Mouse (Mus musculus) right cerebral cortex, adult 18-20 months (tissue): Measurements from ENCODE around the gene Olfr1428.
"Not testable (repeated sequence)": the region's sequence is repeated elsewhere in the genome, so short reads cannot be mapped to it uniquely, and the experiment has no call there.

Experiments used
- DNase-seq: peaks from one replicate; pipeline ENCODE4 v3.0.0; 2022; ENCODE audit warnings: mixed read lengths

Olfr1428 gene

DNA sequence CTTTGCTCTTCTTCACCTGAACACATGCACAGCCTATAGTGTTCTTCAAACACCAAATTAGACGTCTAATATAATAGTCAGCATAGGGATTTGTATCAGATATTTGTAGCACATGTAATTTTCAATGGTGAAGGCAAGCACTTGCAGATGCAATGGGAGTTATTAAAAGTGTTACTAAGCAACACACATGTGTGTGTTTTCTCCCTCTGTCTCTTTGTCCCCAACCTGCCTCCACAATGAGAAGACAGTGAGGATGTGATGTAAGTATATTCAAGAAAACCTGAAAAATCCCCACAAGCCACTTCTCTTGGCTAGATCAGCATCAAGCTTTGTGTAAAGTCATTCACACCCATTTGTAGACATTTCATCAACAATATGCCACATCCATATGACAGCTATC, at the start of gene Olfr1428:
Gene Olfr1428 (minus strand): TSS at position 101 of the 400 bp plus-strand sequence.
- no peak for DNase-seq

DNA sequence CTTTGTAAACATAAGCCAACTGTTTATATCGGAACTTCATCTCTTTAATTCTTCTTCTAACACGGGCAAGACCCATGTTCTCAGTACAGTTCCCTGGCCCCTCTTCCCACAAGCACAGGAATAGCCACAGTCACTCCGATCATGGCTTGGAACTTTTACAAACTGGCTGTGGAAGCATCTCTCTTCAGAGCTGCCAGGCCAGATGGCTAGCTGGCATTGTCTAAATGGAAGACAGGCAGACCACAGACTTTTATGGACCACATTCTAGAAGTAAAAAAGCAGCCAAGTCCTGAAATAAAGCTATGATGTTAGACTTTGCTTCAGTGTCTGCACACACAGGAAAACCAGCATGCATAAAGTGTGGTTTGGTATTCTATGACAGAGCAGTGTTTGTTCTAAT, 29.8 kb upstream of the Olfr1428 start:
- peak; percentile 40 for DNase-seq

- peak; percentile 74 for DNase-seq
Observed at GRCm38 (mm10) chr19:12143356-12143755, 27.7 kb upstream of the Olfr1428 start.

DNA sequence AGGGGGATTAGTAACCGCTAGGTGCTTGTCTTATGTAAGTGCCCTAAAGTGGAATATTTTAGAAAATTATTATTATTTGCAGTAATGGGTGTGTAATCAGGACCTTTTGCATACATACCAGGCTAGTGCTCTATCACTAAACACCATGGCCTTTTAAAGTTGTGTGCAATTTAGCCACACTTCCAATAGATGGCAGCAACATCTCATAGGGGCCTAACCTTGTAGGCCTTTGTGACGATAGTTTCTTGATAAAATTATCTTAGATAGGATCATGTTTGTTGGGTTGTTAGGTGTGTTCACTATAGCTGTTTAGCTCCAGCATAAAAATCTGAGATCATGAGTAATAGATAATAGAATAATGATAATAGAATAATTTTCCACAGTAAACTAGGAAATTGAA, 18.6 kb upstream of the Olfr1428 start:
- DNase-seq, result peak; percentile 34

DNA sequence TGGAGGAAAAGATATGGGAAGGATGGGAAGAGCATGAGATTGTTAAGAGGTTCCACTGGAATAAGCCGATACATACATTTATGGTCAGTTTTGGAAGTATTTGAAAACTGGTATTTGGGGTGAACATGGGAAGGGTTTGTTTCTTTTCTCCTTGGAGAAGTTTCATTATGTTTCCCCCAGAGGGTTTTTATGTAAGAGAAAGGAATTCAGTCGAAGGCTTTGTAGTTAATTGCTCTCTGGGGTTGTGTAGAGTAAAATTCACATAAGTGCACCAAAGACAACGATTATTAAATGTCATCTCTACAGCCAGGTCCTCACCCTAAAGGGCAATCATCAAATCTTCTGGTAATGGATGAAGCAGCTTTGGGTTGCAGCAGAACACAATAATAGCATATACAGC, 7.4 kb upstream of the Olfr1428 start, which contains the start of gene Olfr76:
Gene Olfr76 (minus strand): TSS at position 101 of the 400 bp plus-strand sequence.
- DNase-seq, result no peak

- no peak for DNase-seq
Observed at GRCm38 (mm10) chr19:12116464-12116863, 767 bp upstream of the Olfr1428 start.

DNA sequence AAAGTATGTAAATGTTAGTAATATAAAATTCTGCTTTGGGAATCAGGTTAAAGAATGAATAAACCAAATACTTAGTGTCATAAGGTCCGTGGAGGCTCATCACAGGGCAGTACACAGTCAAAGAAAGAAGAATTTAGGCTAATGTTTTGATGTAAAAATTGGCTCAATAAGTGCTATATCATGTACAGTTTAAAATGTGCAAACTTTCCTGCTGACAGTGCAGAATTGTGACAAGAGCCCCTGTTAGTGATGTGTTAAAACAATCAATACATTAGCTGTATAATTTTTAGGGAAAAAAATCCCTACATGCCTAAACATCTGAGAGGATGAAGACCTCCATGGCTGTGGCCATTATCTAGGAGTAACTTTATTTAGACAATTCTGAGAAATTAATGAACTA, 1.9 kb downstream of the Olfr1428 start:
- no peak for DNase-seq

GRCm38 (mm10) chr19:12104541-12104940, 11.2 kb downstream of the Olfr1428 start:
- DNase-seq, result no peak

DNA sequence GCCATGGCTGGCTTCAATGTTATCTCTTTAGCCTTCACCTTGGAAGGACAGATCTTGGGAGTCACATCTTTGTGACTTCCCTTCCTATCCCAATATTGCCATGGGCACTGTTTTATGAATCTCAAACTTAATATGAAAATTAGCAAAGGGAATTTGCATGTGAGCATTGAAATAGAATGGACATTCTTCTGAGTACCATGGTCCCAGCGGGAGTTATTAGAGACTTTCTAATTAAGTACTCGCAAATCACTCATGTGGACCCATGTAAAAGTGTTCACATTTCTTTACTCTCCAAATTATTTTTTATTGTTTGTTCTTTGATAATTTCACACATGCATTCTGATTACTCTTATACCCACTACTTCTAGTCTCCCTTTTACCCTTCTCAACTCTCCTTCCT, 12.5 kb downstream of the Olfr1428 start, which contains the start of gene Olfr1427:
Gene Olfr1427 (minus strand): TSS at position 101 of the 400 bp plus-strand sequence.
- no peak for DNase-seq

GRCm38 (mm10) chr19:12091913-12092312, 23.8 kb downstream of the Olfr1428 start, which contains the start of gene Olfr1426:
TSS of gene Olfr1426 (minus strand) at chr19:12092013.
- no peak for DNase-seq

DNA sequence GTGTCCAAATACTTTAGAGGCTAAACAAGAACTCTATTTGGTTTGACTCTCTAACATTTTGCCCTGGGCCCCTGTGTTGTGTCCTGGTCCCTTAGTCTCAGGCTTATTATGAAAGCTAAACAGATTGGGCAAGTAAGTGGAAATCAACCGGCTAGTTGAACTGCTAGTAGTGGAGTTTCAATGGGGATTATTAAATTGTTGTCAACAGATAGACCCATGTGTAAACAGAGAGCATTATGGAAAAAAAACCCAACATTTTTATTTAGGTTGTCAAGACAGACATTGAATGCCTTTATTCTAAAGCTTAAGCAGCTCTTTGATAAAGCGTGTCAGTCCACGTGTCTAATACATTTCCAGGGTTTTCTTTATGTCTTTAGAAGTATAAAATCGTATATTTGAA, 38.1 kb downstream of the Olfr1428 start, which contains the start of gene Olfr1425:
Gene Olfr1425 (minus strand): TSS at position 101 of the 400 bp plus-strand sequence.
- not testable (repeated sequence) for DNase-seq

DNA sequence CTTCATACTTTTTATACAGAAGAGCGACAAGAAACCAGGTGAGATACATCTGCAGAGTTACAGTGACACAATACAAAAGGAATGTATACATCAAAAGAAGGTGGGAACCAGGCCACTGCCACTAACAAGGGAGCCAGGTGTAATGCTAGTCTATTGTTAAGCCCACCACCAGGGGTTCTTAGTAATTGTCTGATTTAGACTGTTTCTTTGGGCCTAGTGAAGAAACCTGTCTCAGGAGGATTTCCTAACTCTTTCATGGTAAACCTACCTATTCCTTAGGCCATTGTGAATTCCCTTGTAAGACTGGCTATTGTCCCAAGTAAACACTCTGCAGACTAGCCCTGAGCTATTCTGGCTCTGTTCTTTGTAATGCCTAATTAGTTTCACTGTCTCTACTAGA, 46.2 kb downstream of the Olfr1428 start:
- DNase-seq, result not testable (repeated sequence)

DNA sequence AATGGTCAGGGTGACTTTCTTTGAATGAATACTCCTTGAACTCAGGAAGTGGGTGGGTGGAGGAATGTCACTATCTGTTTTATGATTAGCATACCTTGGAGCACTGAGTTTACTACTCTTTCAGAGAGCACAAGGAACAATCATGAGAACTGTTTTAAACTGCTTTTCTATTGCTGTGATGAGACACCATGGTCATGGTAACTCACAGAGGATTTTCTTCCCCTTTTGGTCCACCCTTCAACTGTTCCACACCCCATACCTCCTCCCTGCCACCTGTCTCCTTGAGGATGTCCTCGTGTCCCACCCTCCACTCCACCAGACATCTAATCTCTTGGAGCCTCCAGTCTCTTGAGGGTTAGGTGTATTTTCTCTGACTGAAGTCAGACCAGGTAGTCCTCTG, 47.9 kb downstream of the Olfr1428 start:
- DNase-seq, result not testable (repeated sequence)

GRCm38 (mm10) chr19:12062582-12062981, 53.1 kb downstream of the Olfr1428 start, which contains the start of gene Olfr1424:
TSS of gene Olfr1424 (minus strand) at chr19:12062682.
- DNase-seq, result not testable (repeated sequence)
